Comparison of ENCODE assay signal across 9 mouse cellular contexts in the genomic region with DNA sequence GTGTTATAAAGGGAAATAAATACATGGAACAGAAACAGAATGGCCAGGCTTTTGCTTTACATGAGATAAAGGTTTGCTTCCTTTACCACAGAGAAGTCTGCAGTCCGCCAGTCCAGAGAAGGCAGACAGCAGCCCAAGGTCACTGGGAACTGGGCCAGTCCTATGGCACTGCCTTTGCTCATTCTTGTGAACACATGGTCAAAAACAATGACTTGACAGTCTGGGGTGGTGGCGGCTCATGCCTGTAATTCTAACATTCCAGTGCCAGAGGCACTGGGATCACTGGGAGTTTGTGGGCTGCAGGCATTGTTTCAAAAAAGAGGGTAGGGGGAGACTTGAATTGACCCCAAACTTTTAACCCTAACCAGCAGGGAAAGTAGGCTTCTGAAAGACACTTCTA. TPM values are rescaled to one million over a fixed set of nuclear protein-coding genes. Genes with fewer than 3 reads are reported as not detected.
DNase-seq lines count a peak whose midpoint lies in the region; ATAC-seq and TF ChIP-seq lines count a peak whose summit lies in the region.
"Had no signal": no experiment of that assay in that cellular context is flagged by ENCODE, and none has a peak within 500 bp of the region (broad histone marks: within the 10 kb centered on the region; RNA-seq: fewer than 3 reads in every experiment).

No protein-coding gene starts in this region.

- TF ChIP-seq POLR2A in liver, adult 2 months (IDR thresholded peaks at IDR 0.05; ENCODE audit: extremely low read depth, insufficient read depth, low read length), result no peak
- no peak for TF ChIP-seq POLR2A in kidney, adult 2 months (IDR thresholded peaks at IDR 0.05; ENCODE audit: low read depth, low read length)
- TF ChIP-seq POLR2A in cerebellum, adult 2 months (IDR thresholded peaks at IDR 0.05; ENCODE audit: borderline replicate concordance, insufficient read depth, low read length), result no peak

- no peak for TF ChIP-seq CTCF in liver, adult 2 months (IDR thresholded peaks at IDR 0.05; ENCODE audit: low read depth, low read length)
- no peak for TF ChIP-seq CTCF in kidney, adult 2 months (conservative IDR thresholded peaks at IDR 0.05; ENCODE audit: insufficient read depth, insufficient read length, low read depth, low read length)
- no peak for TF ChIP-seq CTCF in cerebellum, adult 2 months (IDR thresholded peaks at IDR 0.05; ENCODE audit: borderline replicate concordance, insufficient read depth, low read depth, low read length)

- no peak overlapping the region for H3K4me3 ChIP-seq in liver, adult 2 months (ENCODE audit: insufficient read depth, low read depth, low read length)
- no peak overlapping the region for H3K4me3 ChIP-seq in liver, embryonic 12.5 days
- H3K4me3 ChIP-seq in kidney, adult 2 months (ENCODE audit: insufficient read depth, low read depth, low read length), result no peak overlapping the region
- H3K4me3 ChIP-seq in cerebellum, adult 2 months (replicated peaks; ENCODE audit: insufficient read depth, low read depth, low read length), result no peak overlapping the region
- H3K4me3 ChIP-seq: embryonic facial prominence, embryonic 15.5 days had no signal

- H3K4me2 ChIP-seq in liver, embryonic 12.5 days, result no peak overlapping the region
- H3K4me2 ChIP-seq: embryonic facial prominence, embryonic 15.5 days had no signal

- no peaks in the 10 kb centered on the region for H3K79me2 ChIP-seq in liver, adult 2 months (ENCODE audit: control insufficient read depth, insufficient read depth, low read length)

- peak; percentile 89 for DNase-seq in liver, adult 2 months (ENCODE audit: extremely low read depth, low read depth, low spot score)
- peak; percentile 89 for DNase-seq in kidney, adult 2 months
- peak; percentile 38 for DNase-seq in retina, embryonic 14.5 days (ENCODE audit: low spot score)
- no peak for DNase-seq in cerebellum, adult 2 months
- no peak for DNase-seq in right cerebral cortex, postnatal 36 days (ENCODE audit: low spot score in 2 of 2)
- DNase-seq in right cerebral cortex, adult 2 months (ENCODE audit: low spot score in 2 of 2), result no peak

- H3K27ac ChIP-seq in liver, adult 2 months (replicated peaks; ENCODE audit: insufficient read depth, low read depth, low read length), result peak overlapping the region; percentile 98
- H3K27ac ChIP-seq in liver, embryonic 12.5 days, result no peak overlapping the region
- peak overlapping the region; percentile 94 for H3K27ac ChIP-seq in kidney, adult 2 months (ENCODE audit: insufficient read depth, low read depth, low read length)
- no peak overlapping the region for H3K27ac ChIP-seq in cerebellum, adult 2 months (ENCODE audit: insufficient read depth, low read length)
- H3K27ac ChIP-seq: embryonic facial prominence, embryonic 15.5 days had no signal

- ATAC-seq in liver, embryonic 12.5 days, result no peak
- ATAC-seq in granulocyte monocyte progenitor cell, adult 5-6 weeks (replicated peaks; ENCODE audit: poor library complexity, severe bottlenecking), result peak; percentile 40

- H3K4me1 ChIP-seq in liver, adult 2 months (ENCODE audit: control insufficient read depth, insufficient read depth, low read length), result peaks cover 17% of the 10 kb centered on the region
- peaks cover 51% of the 10 kb centered on the region for H3K4me1 ChIP-seq in liver, embryonic 12.5 days
- peaks cover 36% of the 10 kb centered on the region for H3K4me1 ChIP-seq in kidney, adult 2 months (ENCODE audit: control insufficient read depth, insufficient read depth, low read length)
- H3K4me1 ChIP-seq in cerebellum, adult 2 months (ENCODE audit: control insufficient read depth, insufficient read depth, low read length), result peaks cover 3% of the 10 kb centered on the region; the same call in 1 of the 2 replicates

- no peaks in the 10 kb centered on the region for H3K27me3 ChIP-seq in liver, adult 2 months (ENCODE audit: control insufficient read depth, insufficient read depth, low read length)
- no peaks in the 10 kb centered on the region for H3K27me3 ChIP-seq in liver, embryonic 12.5 days (replicated peaks)
- H3K27me3 ChIP-seq in kidney, adult 2 months (replicated peaks; ENCODE audit: control insufficient read depth, insufficient read depth, low read length), result no peaks in the 10 kb centered on the region
- no peaks in the 10 kb centered on the region for H3K27me3 ChIP-seq in cerebellum, adult 2 months (ENCODE audit: control insufficient read depth, insufficient read depth, low read length)
- H3K27me3 ChIP-seq: embryonic facial prominence, embryonic 15.5 days had no signal

- H3K36me3 ChIP-seq in liver, adult 2 months (ENCODE audit: control insufficient read depth, insufficient read depth, low read length), result no peaks in the 10 kb centered on the region
- H3K36me3 ChIP-seq in liver, embryonic 12.5 days, result no peaks in the 10 kb centered on the region
- no peaks in the 10 kb centered on the region for H3K36me3 ChIP-seq in kidney, adult 2 months (ENCODE audit: control insufficient read depth, insufficient read depth, low read length)
- H3K36me3 ChIP-seq: embryonic facial prominence, embryonic 15.5 days had no signal

- 4% methylated on average over 2 of the region's 2 CpGs for WGBS in liver, adult 2 months
- WGBS in liver, embryonic 12.5 days (ENCODE audit: insufficient replicate concordance), result 47% methylated on average over 2 of the region's 2 CpGs
- WGBS in kidney, adult 2 months, result 11% methylated on average over 2 of the region's 2 CpGs
- 44% methylated on average over 2 of the region's 2 CpGs for WGBS in cerebellum, adult 2 months

- no peaks in the 10 kb centered on the region for H3K9me3 ChIP-seq in liver, embryonic 12.5 days (replicated peaks)
- H3K9me3 ChIP-seq: embryonic facial prominence, embryonic 15.5 days had no signal

- no peak overlapping the region for H3K9ac ChIP-seq in liver, adult 2 months (ENCODE audit: low read depth, low read length)
- H3K9ac ChIP-seq in liver, embryonic 12.5 days, result no peak overlapping the region
- H3K9ac ChIP-seq: embryonic facial prominence, embryonic 15.5 days had no signal

RNA-seq across cellular contexts. Expression of a gene that starts 5.3 kb away (rescaled TPM):
- total RNA-seq in liver, adult 2 months (2014; rRNA removed), result 105 and 111 TPM in 2 replicates
- 11.4 and 16.7 TPM in 2 replicates for polyA plus RNA-seq in liver, adult 2 months (2012; rRNA removed)
- polyA plus RNA-seq in liver, embryonic 12.5 days (2016; fragmentation: Nextera tagmentation; extraction: Ambion mirVana), result 140 and 141 TPM in 2 replicates
- 284 and 329 TPM in 2 replicates for total RNA-seq in granulocyte monocyte progenitor cell, adult 5-6 weeks (2014; fragmentation: Nextera tagmentation)
- 441 and 484 TPM in 2 replicates for total RNA-seq in granulocyte monocyte progenitor cell, adult 5-6 weeks (2017)
- 137 and 155 TPM in 2 replicates for polyA plus RNA-seq in kidney, adult 2 months (2012; rRNA removed)
- 108 and 110 TPM in 2 replicates for polyA plus RNA-seq in cerebellum, adult 2 months (2012; rRNA removed)

Comparison
In these comparisons a context has a peak if more than half of its experiments do, and no peak if none do; other contexts are left out.
1. H3K27ac ChIP-seq: peak in liver, adult 2 months (single experiment) and kidney, adult 2 months (single experiment); none in liver, embryonic 12.5 days (single experiment) and cerebellum, adult 2 months (single experiment).
2. DNase-seq: peak in liver, adult 2 months (single experiment), kidney, adult 2 months (single experiment) and retina, embryonic 14.5 days (single experiment); none in cerebellum, adult 2 months (0 of 2), right cerebral cortex, postnatal 36 days (0 of 2) and right cerebral cortex, adult 2 months (0 of 2).